Mouse (Mus musculus) liver, postnatal 0 days (tissue): ENCODE data around the gene Sag. TPM values are rescaled to one million over a fixed set of nuclear protein-coding genes. Genes with fewer than 3 reads are reported as not detected.

ENCODE experiments used
- ATAC-seq: fragments of 200-750 bp; cut with Nextera tagmentation; 2 replicates; pipeline ENCODE4 v1.8.0; 2017; ENCODE audit warnings: mild to moderate bottlenecking, moderate library complexity
- DNase-seq: peaks from one replicate; pipeline ENCODE4 v3.0.0-alpha.2; 2016
- H3K27ac ChIP-seq: fragments of 300-500 bp; sonication (generic); 2 replicates; pipeline ENCODE4 v1.5.1; 2014; ENCODE audit warnings: antibody characterized with exemption, moderate library complexity, mild to moderate bottlenecking, low read depth
- H3K27me3 ChIP-seq: fragments of 300-500 bp; sonication (generic); 2 replicates; pipeline ENCODE4 v1.6.1; 2014; ENCODE audit warnings: low read length, control low read depth, mixed read lengths; ENCODE audit not compliant: insufficient read depth
- H3K36me3 ChIP-seq: fragments of 300-500 bp; sonication (generic); replicated peaks from 2 replicates; pipeline ENCODE4 v1.6.1; 2014; ENCODE audit warnings: mild to moderate bottlenecking, control low read depth, low read length, moderate library complexity, mixed read lengths; ENCODE audit not compliant: insufficient read depth
- H3K4me1 ChIP-seq: fragments of 300-500 bp; sonication (generic); 2 replicates; pipeline ENCODE4 v1.6.1; 2014; ENCODE audit warnings: antibody characterized with exemption, mild to moderate bottlenecking, control low read depth; ENCODE audit not compliant: insufficient read depth
- H3K4me2 ChIP-seq: fragments of 300-500 bp; sonication (generic); 2 replicates; pipeline ENCODE4 v1.6.1; 2014; ENCODE audit warnings: low read depth, mild to moderate bottlenecking, low read length, moderate library complexity, mixed read lengths
- H3K4me3 ChIP-seq: fragments of 300-500 bp; sonication (generic); 2 replicates; pipeline ENCODE4 v1.5.1; 2014; ENCODE audit warnings: low read depth, low read length
- H3K9ac ChIP-seq: fragments of 300-500 bp; sonication (generic); replicated peaks from 2 replicates; pipeline ENCODE4 v1.6.1; 2014; ENCODE audit warnings: mild to moderate bottlenecking, moderate library complexity
- H3K9me3 ChIP-seq: fragments of 300-500 bp; sonication (generic); 2 replicates; pipeline ENCODE4 v1.6.1; 2016; ENCODE audit warnings: mild to moderate bottlenecking, control low read depth, low read length, mixed read lengths
- CTCF ChIP-seq: sonication (generic); IDR thresholded peaks from 2 replicates; pipeline ENCODE4 v1.5.1; 2016; ENCODE audit warnings: antibody characterized with exemption, low read depth
- EP300 ChIP-seq: IDR thresholded peaks from 2 replicates; pipeline ENCODE4 v1.6.1; 2016; ENCODE audit warnings: antibody characterized with exemption, low read depth, mild to moderate bottlenecking
- WGBS: fragments of 180-500 bp; shearing (Covaris S2); extraction: QIAGEN DNeasy Blood & Tissue Kit; methylation state at CpG from one replicate; pipeline ENCODE4 v1.1.7; 2014; ENCODE audit not compliant: insufficient replicate concordance; 5-methylcytosine and 5-hydroxymethylcytosine counted together
- polyA plus RNA-seq: library from polyadenylated mRNA; unstranded; fragments of >200 nt; fragmentation: Nextera tagmentation; extraction: Ambion mirVana; gene quantifications from 2 replicates; pipeline ENCODE4 v1.2.1, GENCODE M21; 2015

The Sag gene
- polyA plus RNA-seq, 1 experiment from 2014 or later = 0.42 TPM

DNA sequence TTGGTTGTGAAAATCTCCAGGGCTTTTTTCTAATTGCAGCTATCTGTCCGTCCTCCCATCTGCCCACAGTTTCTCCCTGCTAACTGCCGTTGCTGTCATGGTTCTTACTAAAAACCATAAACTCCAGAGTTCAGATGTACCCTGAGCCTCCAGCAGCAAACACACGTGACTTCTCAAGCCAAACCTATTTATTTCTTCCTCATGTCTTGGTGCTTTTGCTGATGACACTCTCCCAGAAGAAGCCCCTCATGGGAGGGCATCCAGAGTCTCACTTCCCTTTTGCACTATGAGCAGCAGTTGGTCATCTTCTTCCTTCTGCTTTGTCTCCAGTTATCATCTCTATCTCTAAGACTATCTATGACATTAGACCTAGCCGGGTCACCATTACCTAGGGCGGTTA lies 45.8 kb downstream of the Sag start:
- Histone ChIP-seq H3K4me3 (no peak overlapping the region), H3K9ac (0 out of 2 replicates have a peak overlapping the region, but pooled peaks have one; percentile 12), H3K36me3 (no peaks in the 10 kb centered on the region), H3K4me1 (peaks cover 31% of the 10 kb centered on the region), H3K4me2 (no peak overlapping the region; the same call in 1 of the 2 replicates), H3K9me3 (no peaks in the 10 kb centered on the region), H3K27ac (peak overlapping the region; percentile 59), H3K27me3 (no peaks in the 10 kb centered on the region)
- WGBS = 34% methylated on average over 5 of the region's 5 CpGs
- TF ChIP-seq EP300 = 0 out of 2 replicates have a peak, but pooled peaks have one; percentile 21
- TF ChIP-seq CTCF = no peak
- DNase-seq = peak; percentile 29
- no peak for ATAC-seq

DNA sequence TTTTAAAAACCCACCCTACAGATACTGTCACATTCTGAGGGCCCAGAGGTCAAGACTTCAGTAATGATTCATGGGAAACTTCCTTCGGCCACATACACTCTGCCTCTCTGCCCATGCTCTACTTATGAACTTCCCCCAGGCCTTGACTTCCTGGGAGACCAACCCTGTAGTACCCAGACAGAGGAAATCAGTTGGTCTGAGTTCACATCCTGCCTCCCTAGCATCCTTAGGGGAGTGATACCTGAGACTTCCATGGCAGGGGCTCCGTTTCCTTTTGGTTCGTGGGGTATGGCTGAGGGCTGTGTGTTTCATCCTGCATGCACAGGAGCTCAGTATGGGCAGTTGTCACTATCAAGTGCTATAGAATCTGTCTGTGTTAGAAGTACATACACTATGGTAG lies 47.9 kb downstream of the Sag start:
- Histone ChIP-seq H3K27me3 (no peaks in the 10 kb centered on the region), H3K4me3 (no peak overlapping the region), H3K27ac (no peak overlapping the region), H3K4me1 (peaks cover 44% of the 10 kb centered on the region), H3K9ac (no peak overlapping the region), H3K4me2 (no peak overlapping the region), H3K36me3 (no peaks in the 10 kb centered on the region), H3K9me3 (no peaks in the 10 kb centered on the region)
- no peak for TF ChIP-seq EP300
- no peak for TF ChIP-seq CTCF
- 78% methylated on average over 3 of the region's 3 CpGs for WGBS
- ATAC-seq (no peak), DNase-seq (no peak)

DNA sequence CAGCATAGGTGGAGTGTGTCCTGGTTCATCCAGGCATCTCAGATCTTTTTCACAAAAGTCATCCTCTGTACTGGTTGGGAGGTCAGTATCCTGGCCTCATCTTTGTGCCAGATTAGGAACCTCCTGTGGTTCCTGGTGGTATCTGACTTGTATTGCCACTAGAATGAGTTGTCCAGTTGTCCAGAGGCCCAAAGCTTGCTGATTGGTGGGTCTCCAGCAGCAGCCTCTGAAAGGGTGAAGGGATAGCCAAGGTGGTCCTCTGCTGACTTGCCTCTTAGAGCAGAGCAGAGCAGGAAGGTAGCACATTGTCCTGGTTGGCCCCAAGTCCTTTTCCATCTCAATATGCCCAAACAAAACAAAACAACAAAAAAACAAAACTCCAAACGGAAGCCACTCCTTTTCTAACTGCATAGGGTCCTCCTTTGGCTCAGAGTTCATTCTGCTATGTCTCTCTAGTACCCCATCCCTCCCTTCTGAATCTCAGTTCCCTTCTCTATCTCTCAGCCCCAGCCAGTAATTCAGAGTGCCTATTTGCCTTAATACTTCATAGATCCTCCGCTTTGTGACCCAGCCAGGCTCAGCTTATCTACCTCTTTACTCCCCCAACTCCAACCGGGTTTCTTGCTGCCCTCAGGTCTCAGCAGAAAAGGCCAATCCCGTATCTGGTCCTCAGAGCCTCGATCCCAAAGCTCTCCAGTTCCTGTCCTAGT lies 48.8 kb downstream of the Sag start:
- 52% methylated on average over 5 of the region's 5 CpGs for WGBS
- no peak overlapping the region; the same call in 1 of the 2 replicates for H3K27ac ChIP-seq
- H3K9me3 ChIP-seq = no peaks in the 10 kb centered on the region
- H3K9ac ChIP-seq = no peak overlapping the region
- ATAC-seq = no peak
- H3K4me1 ChIP-seq = peaks cover 49% of the 10 kb centered on the region
- DNase-seq = no peak
- H3K4me2 ChIP-seq = peak overlapping the region; percentile 99
- no peaks in the 10 kb centered on the region for H3K27me3 ChIP-seq
- peak overlapping the region; percentile 93; the same call in 1 of the 2 replicates for H3K4me3 ChIP-seq
- no peaks in the 10 kb centered on the region for H3K36me3 ChIP-seq
- TF ChIP-seq CTCF = no peak

DNA sequence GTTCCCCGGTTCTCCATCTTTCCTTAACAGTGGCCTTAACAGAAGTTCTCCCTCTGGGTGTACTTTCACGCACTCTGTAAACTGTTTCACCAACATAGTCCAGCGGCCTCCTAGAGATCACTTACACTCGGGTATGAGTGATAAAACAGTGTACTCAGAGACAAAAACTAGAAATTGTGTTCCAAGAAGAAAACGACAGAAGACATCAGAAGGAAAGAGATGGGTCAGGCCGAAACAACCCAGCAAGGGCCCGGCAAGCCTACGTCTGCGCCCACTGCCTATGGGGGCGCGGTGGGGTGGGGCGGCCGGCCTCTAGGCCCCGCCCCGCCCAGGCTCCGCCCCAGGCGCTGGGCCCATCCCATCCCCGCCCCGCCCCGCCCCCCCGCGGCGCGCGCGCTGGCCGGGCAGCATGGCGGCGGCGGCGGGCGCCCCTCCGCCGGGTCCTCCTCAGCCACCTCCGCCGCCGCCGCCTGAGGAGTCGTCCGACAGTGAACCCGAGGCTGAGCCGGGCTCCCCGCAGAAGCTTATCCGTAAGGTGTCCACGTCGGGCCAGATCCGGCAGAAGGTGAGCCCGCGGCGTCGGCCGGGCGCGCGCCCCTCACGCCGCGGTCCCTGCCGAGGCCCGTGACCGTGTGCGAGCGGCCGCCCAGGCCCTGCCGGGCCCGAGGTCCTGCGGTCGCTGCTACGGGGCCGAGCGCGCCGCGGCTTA lies 49.6 kb downstream of the Sag start, which contains the start of gene Dgkd:
Dgkd (plus strand) TSS at position 396 of the 709 bp plus-strand sequence.
- no peaks in the 10 kb centered on the region for H3K36me3 ChIP-seq
- TF ChIP-seq EP300 (no peak), CTCF (no peak)
- H3K4me2 ChIP-seq = peak within 1 kb of the TSS; percentile 99
- H3K27me3 ChIP-seq = no peaks in the 10 kb centered on the region
- WGBS = 1% methylated on average over 44 of the region's 74 CpGs
- H3K9ac ChIP-seq = peak within 1 kb of the TSS; percentile 92
- peak; percentile 89 for DNase-seq
- H3K27ac ChIP-seq = peak within 1 kb of the TSS; percentile 76
- peak within 1 kb of the TSS; percentile 93 for H3K4me3 ChIP-seq
- ATAC-seq = peak; percentile 96
- H3K4me1 ChIP-seq = peaks cover 46% of the 10 kb centered on the region
- no peaks in the 10 kb centered on the region for H3K9me3 ChIP-seq

DNA sequence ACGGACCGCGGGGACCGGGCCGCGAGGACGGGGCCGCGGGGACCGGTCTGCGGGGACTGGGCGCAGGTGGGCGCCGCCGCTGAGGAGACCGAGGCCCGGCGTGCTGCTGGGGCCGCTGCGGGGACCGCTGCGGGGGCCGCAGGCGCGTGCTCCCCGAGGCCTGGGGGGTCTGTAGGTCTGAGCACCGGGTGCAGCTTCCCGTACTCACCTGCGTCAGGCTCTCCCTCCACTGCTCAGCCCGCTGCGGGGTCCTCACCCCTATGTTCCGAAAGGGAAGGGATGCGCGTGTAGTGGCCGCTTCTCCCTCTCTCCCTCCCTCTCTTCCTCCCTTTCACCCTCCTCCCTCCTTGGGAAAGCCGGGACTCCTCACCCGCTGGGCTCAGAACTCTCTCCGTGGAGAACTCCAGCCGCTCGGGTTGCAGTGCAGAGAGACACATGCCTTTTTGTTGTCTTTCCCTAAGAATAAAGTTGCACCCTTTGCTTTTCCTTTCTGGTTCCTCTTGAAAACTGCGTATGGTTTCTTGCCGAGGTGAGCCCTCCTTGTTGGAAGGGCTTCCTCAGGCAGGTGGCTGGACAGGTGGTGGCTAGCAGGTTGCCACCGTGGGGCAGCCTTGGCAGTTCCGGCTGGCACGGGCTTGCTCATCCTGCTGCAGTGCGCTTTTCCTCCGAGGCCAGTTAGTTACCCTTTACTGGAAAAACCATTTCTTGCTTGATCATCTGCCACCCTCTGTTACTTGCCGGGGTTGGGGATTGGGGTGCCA lies 50.3 kb downstream of the Sag start:
- H3K9me3 ChIP-seq = no peaks in the 10 kb centered on the region
- H3K4me2 ChIP-seq = peak overlapping the region; percentile 99
- ATAC-seq (no peak), DNase-seq (peak; percentile 33)
- peaks cover 48% of the 10 kb centered on the region for H3K4me1 ChIP-seq
- no peaks in the 10 kb centered on the region for H3K36me3 ChIP-seq
- peak overlapping the region; percentile 92 for H3K9ac ChIP-seq
- TF ChIP-seq CTCF (no peak), EP300 (no peak)
- WGBS = 2% methylated on average over 24 of the region's 48 CpGs
- H3K27ac ChIP-seq = peak overlapping the region; percentile 76
- H3K4me3 ChIP-seq = peak overlapping the region; percentile 93
- no peaks in the 10 kb centered on the region for H3K27me3 ChIP-seq

DNA sequence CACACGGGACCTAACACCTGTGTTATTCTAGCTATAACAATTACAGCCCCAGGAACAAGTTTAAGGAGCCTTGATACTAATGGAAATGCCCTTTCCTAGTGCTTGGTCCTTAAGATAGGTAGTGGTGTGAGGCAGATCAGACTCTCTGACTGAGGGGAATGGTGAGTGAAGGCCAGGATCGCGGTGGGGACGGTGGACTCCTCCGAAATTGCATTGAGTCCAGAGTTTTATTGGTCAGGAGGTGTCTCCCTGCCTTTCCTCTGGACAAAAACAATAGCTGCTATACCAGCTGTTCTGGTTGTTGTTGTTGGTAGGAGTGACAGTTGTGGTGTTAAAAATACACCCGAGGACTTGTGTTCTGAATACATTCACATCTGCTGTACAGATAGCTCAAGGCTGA lies 50.9 kb downstream of the Sag start:
- WGBS = 14% methylated on average over 6 of the region's 6 CpGs
- no peaks in the 10 kb centered on the region for H3K36me3 ChIP-seq
- no peaks in the 10 kb centered on the region for H3K27me3 ChIP-seq
- peak overlapping the region; percentile 92 for H3K9ac ChIP-seq
- no peak for DNase-seq
- TF ChIP-seq EP300 (no peak), CTCF (no peak)
- H3K4me2 ChIP-seq = peak overlapping the region; percentile 99
- no peak for ATAC-seq
- peak overlapping the region; percentile 76 for H3K27ac ChIP-seq
- H3K4me3 ChIP-seq = peak overlapping the region; percentile 93
- H3K4me1 ChIP-seq = peaks cover 51% of the 10 kb centered on the region
- H3K9me3 ChIP-seq = no peaks in the 10 kb centered on the region
